Mouse (Mus musculus) urinary bladder, postnatal 36 days (tissue): ENCODE results near the gene Samd5.

Source experiments
- DNase-seq, 2 experiments: peaks; one replicate each; pipeline ENCODE4 v3.0.0; 2022; ENCODE audit warnings: low spot score in 2 of 2, mixed read lengths in 1 of 2

Gene Samd5

DNA sequence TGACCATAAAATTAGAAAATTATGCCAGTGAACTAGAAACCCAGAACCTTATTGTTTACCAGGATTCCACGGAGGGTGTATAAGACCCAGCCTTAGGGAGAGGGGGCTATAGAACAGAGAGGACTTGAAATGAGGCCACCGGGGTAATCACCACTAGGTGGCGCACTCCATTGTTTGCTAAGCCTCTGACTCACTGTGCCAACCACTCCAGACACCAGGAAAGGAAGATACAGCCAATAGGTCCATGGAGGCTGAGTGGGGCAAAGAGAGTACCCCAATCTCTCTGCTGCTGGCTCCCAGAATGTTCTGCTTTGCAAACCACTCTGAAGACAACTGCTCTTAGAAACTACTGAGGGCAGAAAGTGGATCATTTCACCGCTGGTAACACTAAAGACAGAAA lies 99.4 kb downstream of the Samd5 start:
- DNase-seq: peak; percentile 45 to 66

DNA sequence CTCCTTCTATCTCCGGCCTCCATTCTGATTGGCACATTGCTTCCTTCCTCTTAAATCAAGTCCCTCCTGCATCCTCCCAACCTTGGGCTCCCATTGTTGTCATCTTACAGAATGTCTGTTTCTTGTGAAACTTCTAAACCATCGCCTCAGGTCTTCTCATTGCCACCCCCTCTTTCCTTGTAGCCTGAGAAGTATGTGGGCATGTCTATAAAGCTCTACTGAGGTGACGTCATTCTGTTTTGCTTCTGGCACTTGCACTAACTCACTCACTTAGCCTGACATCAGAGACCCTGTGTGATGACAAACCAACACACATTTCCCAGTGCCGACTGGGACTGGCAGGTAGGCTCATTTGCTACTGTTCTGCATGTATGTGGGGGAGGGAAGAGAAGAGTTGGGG lies 100.9 kb downstream of the Samd5 start:
- DNase-seq: no peak
